Mouse (Mus musculus) forelimb bud, embryonic 11.5 days (tissue): ENCODE data around the gene Mical3.

Experiments used
- DNase-seq: peaks from one replicate; pipeline ENCODE4 v3.0.0-alpha.2; 2012; ENCODE audit warnings: low read depth, low spot score

Gene Mical3

GRCm38 (mm10) chr6:121145906-121146305 lies 15.1 kb upstream of the Mical3 start:
- no peak for DNase-seq

GRCm38 (mm10) chr6:121145010-121145604 lies 14.3 kb upstream of the Mical3 start:
- DNase-seq, result no peak

GRCm38 (mm10) chr6:121144066-121144465 lies 13.3 kb upstream of the Mical3 start:
- no peak for DNase-seq

- no peak for DNase-seq
Observed at GRCm38 (mm10) chr6:121143439-121143838, 12.6 kb upstream of the Mical3 start.

GRCm38 (mm10) chr6:121142298-121142697 lies 11.5 kb upstream of the Mical3 start:
- DNase-seq, result no peak

- no peak for DNase-seq
Observed at GRCm38 (mm10) chr6:121139271-121139670, 8.5 kb upstream of the Mical3 start.

- no peak for DNase-seq
Observed at GRCm38 (mm10) chr6:121138338-121139040, 7.7 kb upstream of the Mical3 start.

GRCm38 (mm10) chr6:121137222-121137621 lies 6.4 kb upstream of the Mical3 start:
- DNase-seq, result no peak

- DNase-seq, result no peak
Observed at GRCm38 (mm10) chr6:121134884-121135283, 4.1 kb upstream of the Mical3 start.

- DNase-seq, result no peak
Observed at GRCm38 (mm10) chr6:121134249-121134648, 3.5 kb upstream of the Mical3 start.

- DNase-seq, result peak; percentile 89
Observed at GRCm38 (mm10) chr6:121130039-121130705, 627 bp downstream of the Mical3 start.

- DNase-seq, result no peak
Observed at GRCm38 (mm10) chr6:121129506-121129905, 1.3 kb downstream of the Mical3 start.

- DNase-seq, result no peak
Observed at GRCm38 (mm10) chr6:121128736-121129135, 2.1 kb downstream of the Mical3 start.

- no peak for DNase-seq
Observed at GRCm38 (mm10) chr6:121127726-121128125, 3.1 kb downstream of the Mical3 start.

GRCm38 (mm10) chr6:121126202-121126601 lies 4.6 kb downstream of the Mical3 start:
- DNase-seq, result no peak

GRCm38 (mm10) chr6:121122739-121123241 lies 8.0 kb downstream of the Mical3 start:
- no peak for DNase-seq

- DNase-seq, result no peak
Observed at GRCm38 (mm10) chr6:121120776-121121175, 10.0 kb downstream of the Mical3 start.

- DNase-seq, result no peak
Observed at GRCm38 (mm10) chr6:121117971-121118755, 12.6 kb downstream of the Mical3 start.

- DNase-seq, result no peak
Observed at GRCm38 (mm10) chr6:121117142-121117541, 13.7 kb downstream of the Mical3 start.

- no peak for DNase-seq
Observed at GRCm38 (mm10) chr6:121116434-121116833, 14.4 kb downstream of the Mical3 start.

- DNase-seq, result no peak
Observed at GRCm38 (mm10) chr6:121111448-121112055, 19.2 kb downstream of the Mical3 start.
